Mouse (Mus musculus) mammary gland, adult 2 months (tissue): ENCODE measurements around the gene Retreg3. TPM values are rescaled to one million over a fixed set of nuclear protein-coding genes. Genes with fewer than 3 reads are reported as not detected.

Source experiments
- polyA plus RNA-seq: library from polyadenylated mRNA; depleted of rRNA; stranded (reverse); fragments of >200 nt; gene quantifications from 2 replicates; pipeline ENCODE4 v1.2.3, GENCODE M21; 2012; ENCODE audit warnings: low replicate concordance; rRNA removed

The Retreg3 gene
- polyA plus RNA-seq, result 81.8 and 115 TPM in 2 replicates

GRCm38 (mm10) chr11:101119761-101120544 lies at the start of gene Retreg3, which contains the start of gene Tubg1:
Gene Retreg3, minus strand, starts transcription at chr11:101119893.
Gene Tubg1, plus strand, starts transcription at chr11:101119938.

GRCm38 (mm10) chr11:101155728-101156371 lies 36.2 kb upstream of the Retreg3 start, which contains the start of gene Tubg2:
Gene Tubg2, plus strand, starts transcription at chr11:101155907.

GRCm38 (mm10) chr11:101095314-101096024 lies 24.2 kb downstream of the Retreg3 start, which contains the start of gene Psmc3ip:
Gene Psmc3ip, minus strand, starts transcription at chr11:101095436.

GRCm38 (mm10) chr11:101086756-101087681 lies 32.7 kb downstream of the Retreg3 start, which contains the start of gene Mlx:
Gene Mlx, plus strand, starts transcription at chr11:101087277.

GRCm38 (mm10) chr11:101082208-101083082 lies 37.2 kb downstream of the Retreg3 start, which contains the start of gene Coasy:
Gene Coasy, plus strand, starts transcription at chr11:101082565.

GRCm38 (mm10) chr11:101078121-101078520 lies 41.6 kb downstream of the Retreg3 start, which contains the start of gene Hsd17b1:
Gene Hsd17b1, plus strand, starts transcription at chr11:101078411.

GRCm38 (mm10) chr11:101069391-101070188 lies 50.1 kb downstream of the Retreg3 start, which contains the start of gene Naglu:
Gene Naglu, plus strand, starts transcription at chr11:101070012.

Other genes starting within 250 kb of the Retreg3 start
- gene Stat3, start 180.4 kb downstream of the Retreg3 start, polyA plus RNA-seq, result 117 and 148 TPM in 2 replicates
- gene Cavin1, start 149.0 kb downstream of the Retreg3 start, polyA plus RNA-seq, result 184 and 257 TPM in 2 replicates
- gene Atp6v0a1, start 110.4 kb downstream of the Retreg3 start, polyA plus RNA-seq, result 68.6 and 77.8 TPM in 2 replicates
- gene Naglu, start 49.9 kb downstream of the Retreg3 start, polyA plus RNA-seq, result 43.2 and 45.4 TPM in 2 replicates
- 0.24 and 0.94 TPM in 2 replicates for gene Hsd17b1, start 41.5 kb downstream of the Retreg3 start, polyA plus RNA-seq
- gene Coasy, start 37.3 kb downstream of the Retreg3 start, polyA plus RNA-seq, result 92.0 and 118 TPM in 2 replicates
- gene Mlx, start 32.6 kb downstream of the Retreg3 start, polyA plus RNA-seq, result 50.5 and 97.1 TPM in 2 replicates
- 0.43 and 0.62 TPM in 2 replicates for gene Psmc3ip, start 24.5 kb downstream of the Retreg3 start, polyA plus RNA-seq
- 8.4 and 17.4 TPM in 2 replicates for gene Tubg1, start within 50 bp of the Retreg3 start, polyA plus RNA-seq
- 4.1 and 4.5 TPM in 2 replicates for gene Tubg2, start 36.0 kb upstream of the Retreg3 start, polyA plus RNA-seq
- gene Cntnap1, start 50.6 kb upstream of the Retreg3 start, polyA plus RNA-seq, result 12.3 and 13.5 TPM in 2 replicates
- 51.3 and 92.6 TPM in 2 replicates for gene Plekhh3, start 51.5 kb upstream of the Retreg3 start, polyA plus RNA-seq
- 2.9 and 6.8 TPM in 2 replicates for gene Ccr10, start 55.5 kb upstream of the Retreg3 start, polyA plus RNA-seq
- gene Ezh1, start 106.6 kb upstream of the Retreg3 start, polyA plus RNA-seq, result 34.7 and 54.3 TPM in 2 replicates
- gene Ramp2, start 126.1 kb upstream of the Retreg3 start, polyA plus RNA-seq, result 138 and 195 TPM in 2 replicates
- 89.8 and 96.1 TPM in 2 replicates for gene Vps25, start 133.8 kb upstream of the Retreg3 start, polyA plus RNA-seq
- 1.9 and 2.4 TPM in 2 replicates for gene Wnk4, start 140.7 kb upstream of the Retreg3 start, polyA plus RNA-seq
- 0.05 and 0.17 TPM in 2 replicates for gene Cntd1, start 159.1 kb upstream of the Retreg3 start, polyA plus RNA-seq
- gene Coa3, start 159.2 kb upstream of the Retreg3 start, polyA plus RNA-seq, result 190 and 296 TPM in 2 replicates
- gene Becn1, start 182.4 kb upstream of the Retreg3 start, polyA plus RNA-seq, result 53.9 and 131 TPM in 2 replicates
- 44.3 and 89.4 TPM in 2 replicates for gene Psme3, start 196.3 kb upstream of the Retreg3 start, polyA plus RNA-seq
- gene Aoc2, start 205.2 kb upstream of the Retreg3 start, polyA plus RNA-seq, result 6.3 and 7.4 TPM in 2 replicates
- gene Aoc3, start 210.7 kb upstream of the Retreg3 start, polyA plus RNA-seq, result 268 and 327 TPM in 2 replicates
- gene G6pc, start 247.7 kb upstream of the Retreg3 start, polyA plus RNA-seq, result 0.06 and 0.60 TPM in 2 replicates